Mouse (Mus musculus) lung, postnatal 0 days (tissue): ENCODE data around the gene Aldh3a2. TPM values are rescaled to one million over a fixed set of nuclear protein-coding genes. Genes with fewer than 3 reads are reported as not detected.

Experiments used
- ATAC-seq: fragments of 200-750 bp; cut with Nextera tagmentation; 2 replicates; pipeline ENCODE4 v1.8.0; 2017; ENCODE audit warnings: moderate library complexity
- DNase-seq: peaks from one replicate; pipeline ENCODE4 v3.0.0-alpha.2; 2016; ENCODE audit warnings: low spot score
- H3K27ac ChIP-seq: fragments of 300-500 bp; sonication (generic); 2 replicates; pipeline ENCODE4 v1.5.1; 2014; ENCODE audit warnings: antibody characterized with exemption, mild to moderate bottlenecking, low read length, mixed read lengths
- H3K27me3 ChIP-seq: fragments of 300-500 bp; sonication (generic); replicated peaks from 2 replicates; pipeline ENCODE4 v1.6.1; 2014; ENCODE audit warnings: low read length, mixed read lengths; ENCODE audit not compliant: insufficient read depth
- H3K36me3 ChIP-seq: fragments of 300-500 bp; sonication (generic); 2 replicates; pipeline ENCODE4 v1.6.1; 2014; ENCODE audit warnings: low read length, mixed read lengths; ENCODE audit not compliant: insufficient read depth
- H3K4me1 ChIP-seq: fragments of 300-500 bp; sonication (generic); 2 replicates; pipeline ENCODE4 v1.6.1; 2014; ENCODE audit warnings: antibody characterized with exemption, low read depth, low read length, mixed read lengths; ENCODE audit not compliant: insufficient read depth
- H3K4me2 ChIP-seq: fragments of 300-500 bp; sonication (generic); replicated peaks from 2 replicates; pipeline ENCODE4 v1.6.1; 2014; ENCODE audit warnings: low read depth, mild to moderate bottlenecking, low read length, moderate library complexity, mixed read lengths
- H3K4me3 ChIP-seq: fragments of 300-500 bp; sonication (generic); 2 replicates; pipeline ENCODE4 v1.5.1; 2014; ENCODE audit warnings: low read depth, low read length
- H3K9ac ChIP-seq: fragments of 300-500 bp; sonication (generic); replicated peaks from 2 replicates; pipeline ENCODE4 v1.6.1; 2014; ENCODE audit warnings: low read depth, mild to moderate bottlenecking
- H3K9me3 ChIP-seq: fragments of 300-500 bp; sonication (generic); 2 replicates; pipeline ENCODE4 v1.6.1; 2016; ENCODE audit warnings: low read length, mixed read lengths
- CTCF ChIP-seq: IDR thresholded peaks from 2 replicates; pipeline ENCODE4 v1.5.1; 2016; ENCODE audit warnings: antibody characterized with exemption, mild to moderate bottlenecking
- EP300 ChIP-seq: IDR thresholded peaks from 2 replicates; pipeline ENCODE4 v1.6.1; 2016; ENCODE audit warnings: antibody characterized with exemption, mild to moderate bottlenecking, control low read depth
- WGBS: fragments of 180-500 bp; shearing (Covaris S2); extraction: QIAGEN DNeasy Blood & Tissue Kit; methylation state at CpG from one replicate; pipeline ENCODE4 v1.1.7; 2014; 5-methylcytosine and 5-hydroxymethylcytosine counted together
- polyA plus RNA-seq: library from polyadenylated mRNA; unstranded; fragments of >200 nt; fragmentation: Nextera tagmentation; extraction: Ambion mirVana; gene quantifications from 2 replicates; pipeline ENCODE4 v1.2.1, GENCODE M21; 2015

The Aldh3a2 gene
- polyA plus RNA-seq, 1 experiment from 2014 or later: 68.4 TPM

DNA sequence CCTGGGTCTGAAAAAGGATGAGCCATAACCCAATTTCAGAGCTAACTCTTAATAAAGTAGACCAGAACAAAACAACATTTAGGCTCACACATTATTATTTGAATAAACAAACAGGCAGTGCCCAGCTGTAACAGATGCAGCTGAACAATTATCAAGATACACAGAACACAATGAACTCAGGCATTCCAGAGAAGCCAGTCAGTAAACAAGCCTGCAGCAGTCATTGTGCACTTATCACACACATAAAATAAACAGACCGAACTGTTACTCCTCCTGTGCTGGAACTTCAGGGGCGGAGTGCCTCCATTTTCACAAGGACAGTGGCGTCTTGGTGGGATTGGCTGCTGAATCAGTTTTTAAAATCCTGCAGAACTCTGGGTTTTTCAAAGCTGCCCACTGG lies 27.2 kb upstream of the Aldh3a2 start:
- peak overlapping the region; percentile 68 for H3K27ac ChIP-seq

DNA sequence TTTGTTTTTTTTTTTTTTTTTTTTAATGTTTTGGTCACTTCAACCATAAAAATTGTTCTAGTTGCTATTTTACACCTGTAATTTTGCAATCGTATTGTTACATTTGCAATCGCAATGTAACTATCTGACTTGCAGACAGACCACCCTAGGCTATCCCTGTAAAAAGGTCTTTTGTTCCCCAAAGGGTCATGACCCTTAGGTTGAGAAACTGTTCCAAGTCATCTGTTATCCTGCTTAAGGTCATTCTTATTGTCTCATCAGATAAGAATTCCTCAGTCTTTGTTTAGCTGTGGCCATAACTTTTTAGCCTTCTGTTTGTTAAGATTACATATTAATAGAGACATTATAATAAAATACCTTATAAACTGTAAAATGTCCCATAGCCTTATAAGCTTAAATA lies 26.0 kb upstream of the Aldh3a2 start:
- Histone ChIP-seq H3K4me2 (no peak overlapping the region), H3K4me3 (no peak overlapping the region), H3K9ac (no peak overlapping the region), H3K36me3 (no peaks in the 10 kb centered on the region), H3K27ac (no peak overlapping the region), H3K9me3 (no peaks in the 10 kb centered on the region), H3K4me1 (no peaks in the 10 kb centered on the region), H3K27me3 (no peaks in the 10 kb centered on the region)
- 73% methylated on average over 2 of the region's 2 CpGs for WGBS
- no peak for TF ChIP-seq CTCF
- TF ChIP-seq EP300: no peak
- ATAC-seq: no peak
- DNase-seq: no peak

More for the DNA sequence above, 27.2 kb upstream of the Aldh3a2 start:
- no peaks in the 10 kb centered on the region for H3K36me3 ChIP-seq
- no peaks in the 10 kb centered on the region for H3K27me3 ChIP-seq
- H3K9ac ChIP-seq: no peak overlapping the region
- 28% methylated on average over 3 of the region's 3 CpGs for WGBS
- no peak overlapping the region for H3K4me2 ChIP-seq
- no peak for TF ChIP-seq CTCF
- TF ChIP-seq EP300: peak; percentile 81
- DNase-seq (peak; percentile 81), ATAC-seq (peak; percentile 79)
- H3K9me3 ChIP-seq: no peaks in the 10 kb centered on the region
- no peaks in the 10 kb centered on the region for H3K4me1 ChIP-seq
- H3K4me3 ChIP-seq: no peak overlapping the region

DNA sequence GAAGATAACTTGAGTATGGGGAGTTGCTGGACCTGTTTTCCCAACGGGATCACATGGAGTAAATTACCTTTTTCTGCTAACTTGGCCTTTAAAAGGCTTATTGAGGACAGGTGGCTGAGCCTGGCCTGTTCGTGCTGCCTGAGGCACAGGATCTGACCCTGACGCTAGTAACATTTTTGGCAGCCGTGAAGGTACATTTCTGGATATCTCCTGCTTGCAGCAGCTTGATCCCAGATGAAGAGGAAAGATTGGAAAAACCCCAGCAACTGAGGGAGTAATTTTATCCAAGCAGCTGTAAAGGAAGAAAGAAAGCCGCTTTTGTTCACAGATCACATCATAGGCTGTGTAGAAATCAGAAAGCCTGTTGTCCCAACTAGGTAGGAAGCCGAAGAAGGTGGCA lies 17.1 kb upstream of the Aldh3a2 start:
- peak; percentile 29 for DNase-seq
- Histone ChIP-seq H3K9me3 (no peaks in the 10 kb centered on the region), H3K9ac (no peak overlapping the region), H3K4me3 (no peak overlapping the region), H3K36me3 (no peaks in the 10 kb centered on the region), H3K27ac (no peak overlapping the region), H3K4me2 (no peak overlapping the region), H3K4me1 (no peaks in the 10 kb centered on the region), H3K27me3 (no peaks in the 10 kb centered on the region)
- TF ChIP-seq EP300 (no peak), CTCF (no peak)
- ATAC-seq: no peak
- 54% methylated on average over 6 of the region's 6 CpGs for WGBS

DNA sequence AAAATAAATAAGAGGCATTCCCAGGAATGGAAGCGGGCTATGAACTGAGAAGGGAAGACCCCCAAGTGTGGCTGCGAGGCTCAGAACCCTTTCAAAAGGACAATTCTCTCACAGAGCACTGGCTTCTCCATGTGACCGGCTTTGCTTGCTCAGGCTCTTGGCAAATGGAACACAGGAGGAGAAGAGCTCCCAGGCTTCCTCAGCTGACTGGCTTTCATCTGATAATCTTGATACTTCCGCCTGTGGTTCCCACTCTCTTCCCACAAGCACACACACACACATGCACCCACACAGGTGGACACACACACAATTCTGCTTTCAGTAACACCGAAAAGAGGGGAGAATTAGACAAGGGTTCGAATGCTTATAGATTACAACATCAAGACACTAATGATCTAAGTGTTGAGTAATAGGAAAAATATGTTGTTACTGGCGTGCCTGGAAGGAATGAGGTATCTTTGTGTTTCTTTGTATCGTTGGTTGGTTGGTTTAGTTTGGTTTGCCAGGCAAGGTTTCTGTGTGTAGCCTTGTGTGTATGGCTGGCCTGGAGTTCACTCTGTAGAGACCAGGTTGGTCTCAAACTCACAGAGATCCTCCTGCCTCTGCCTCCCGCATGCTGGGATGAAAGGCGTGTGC lies 16.3 kb upstream of the Aldh3a2 start:
- WGBS: 55% methylated on average over 10 of the region's 10 CpGs
- H3K36me3 ChIP-seq: no peaks in the 10 kb centered on the region
- no peak overlapping the region for H3K4me3 ChIP-seq
- H3K4me2 ChIP-seq: no peak overlapping the region
- TF ChIP-seq EP300 (no peak), CTCF (no peak)
- peak; percentile 47 for DNase-seq
- H3K4me1 ChIP-seq: peaks cover under 1% of the 10 kb centered on the region; the same call in 1 of the 2 replicates
- no peaks in the 10 kb centered on the region for H3K27me3 ChIP-seq
- H3K9ac ChIP-seq: no peak overlapping the region
- ATAC-seq: no peak
- no peaks in the 10 kb centered on the region for H3K9me3 ChIP-seq
- peak overlapping the region; percentile 66 for H3K27ac ChIP-seq

DNA sequence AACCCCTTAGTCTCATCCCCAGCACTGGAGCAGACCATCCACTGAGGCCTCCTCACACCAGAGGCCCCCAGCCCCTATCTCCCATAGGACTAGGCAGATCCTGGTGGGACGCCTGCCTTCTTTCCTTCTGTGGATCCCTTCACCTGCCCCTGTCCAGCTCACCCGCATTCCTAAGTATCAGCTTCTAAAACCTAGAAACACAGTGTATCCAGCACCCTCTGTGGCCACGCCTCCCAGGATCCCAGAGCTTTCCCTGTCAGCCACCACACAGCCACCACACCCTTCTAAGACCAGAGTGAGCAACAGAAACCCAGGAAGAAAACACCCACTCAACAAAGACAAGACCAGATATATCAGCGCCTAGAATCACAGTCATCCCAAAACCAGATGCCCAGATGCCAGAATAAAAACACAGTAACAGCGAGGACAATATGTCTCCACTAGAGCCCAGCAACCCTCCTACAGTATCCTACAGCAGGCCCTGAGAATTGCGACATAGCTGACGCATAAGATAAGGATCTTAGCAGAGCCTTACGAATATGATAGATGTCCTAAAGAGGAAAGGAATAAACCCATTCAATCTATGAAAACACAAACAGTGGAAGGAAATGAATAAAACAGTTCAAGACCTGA lies 11.3 kb upstream of the Aldh3a2 start:
- Histone ChIP-seq H3K4me2 (no peak overlapping the region), H3K4me3 (no peak overlapping the region), H3K4me1 (peaks cover 5% of the 10 kb centered on the region; the same call in 1 of the 2 replicates), H3K27ac (peak overlapping the region; percentile 45), H3K36me3 (no peaks in the 10 kb centered on the region), H3K9me3 (no peaks in the 10 kb centered on the region), H3K27me3 (no peaks in the 10 kb centered on the region), H3K9ac (no peak overlapping the region)
- TF ChIP-seq CTCF (no peak), EP300 (peak; percentile 60)
- WGBS: 57% methylated on average over 8 of the region's 8 CpGs
- peak; percentile 53; the same call in 1 of the 2 replicates for ATAC-seq
- DNase-seq: peak; percentile 35

DNA sequence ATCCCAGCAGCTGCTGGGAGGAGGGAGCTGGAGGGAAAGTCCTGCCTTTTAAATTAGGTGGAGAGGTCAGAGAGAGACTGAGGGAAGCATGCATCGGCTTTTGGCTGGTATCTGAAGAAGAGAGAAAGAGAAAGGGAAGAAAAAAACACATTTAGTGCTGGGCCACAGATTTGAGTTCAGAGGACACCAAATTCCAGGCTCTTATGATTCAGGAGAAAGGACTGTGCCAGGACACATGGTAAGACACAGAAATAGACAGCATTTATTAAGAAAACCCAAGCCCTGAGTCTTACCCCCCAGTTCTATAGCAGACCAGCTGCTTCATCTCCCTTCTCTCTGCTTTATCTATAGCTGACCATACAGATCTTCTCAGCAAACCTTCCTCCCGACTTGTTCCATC lies 10.7 kb upstream of the Aldh3a2 start:
- TF ChIP-seq CTCF (no peak), EP300 (no peak)
- Histone ChIP-seq H3K36me3 (no peaks in the 10 kb centered on the region), H3K9ac (no peak overlapping the region), H3K27ac (peak overlapping the region; percentile 45), H3K4me3 (no peak overlapping the region), H3K4me2 (no peak overlapping the region), H3K27me3 (no peaks in the 10 kb centered on the region), H3K9me3 (no peaks in the 10 kb centered on the region), H3K4me1 (peaks cover 5% of the 10 kb centered on the region; the same call in 1 of the 2 replicates)
- ATAC-seq (peak; percentile 64), DNase-seq (peak; percentile 65)
- WGBS: 36% methylated on average over 2 of the region's 2 CpGs
